Mouse (Mus musculus) cerebellum, adult 2 months (tissue): ENCODE data around the gene Olfr13. TPM values are rescaled to one million over a fixed set of nuclear protein-coding genes. Genes with fewer than 3 reads are reported as not detected.
"Not testable (repeated sequence)": the region's sequence is repeated elsewhere in the genome, so short reads cannot be mapped to it uniquely, and the experiment has no call there.

Experiments
- DNase-seq, 2 experiments: peaks; one replicate each; pipeline ENCODE4 v3.0.0; 2021
- H3K27ac ChIP-seq: fragments of 200-500 bp; 2 replicates; pipeline ENCODE4 v1.5.1; 2012; ENCODE audit warnings: low read length, control low read depth, inconsistent platforms; ENCODE audit not compliant: insufficient read depth
- H3K27me3 ChIP-seq: fragments of 200-500 bp; 2 replicates; pipeline ENCODE4 v1.6.1; 2012; ENCODE audit warnings: inconsistent platforms, mild to moderate bottlenecking, low read length, moderate library complexity; ENCODE audit not compliant: control insufficient read depth, insufficient read depth
- H3K4me1 ChIP-seq: fragments of 200-500 bp; 2 replicates; pipeline ENCODE4 v1.6.1; 2011; ENCODE audit warnings: low read length; ENCODE audit not compliant: control insufficient read depth, insufficient read depth
- H3K4me3 ChIP-seq: fragments of 200-500 bp; replicated peaks from 2 replicates; pipeline ENCODE3; 2011; ENCODE audit warnings: mild to moderate bottlenecking, low read depth, low read length, control low read depth; ENCODE audit not compliant: insufficient read depth
- CTCF ChIP-seq: fragments of 200-500 bp; IDR thresholded peaks from 2 replicates; pipeline ENCODE4 v1.5.1; 2011; ENCODE audit warnings: low read depth, mild to moderate bottlenecking, control low read depth, low read length, moderate library complexity, borderline replicate concordance; ENCODE audit not compliant: insufficient read depth
- POLR2A ChIP-seq: fragments of 200-500 bp; IDR thresholded peaks from 2 replicates; pipeline ENCODE4 v1.6.1; 2011; ENCODE audit warnings: low read length, control low read depth, borderline replicate concordance; ENCODE audit not compliant: insufficient read depth
- WGBS: fragments of 180-500 bp; shearing (Covaris S2); methylation state at CpG from one replicate; pipeline ENCODE4 v1.1.7; 2018; 5-methylcytosine and 5-hydroxymethylcytosine counted together
- polyA plus RNA-seq: library from polyadenylated mRNA; depleted of rRNA; stranded (reverse); fragments of >200 nt; gene quantifications from 2 replicates; pipeline ENCODE4 v1.2.3, GENCODE M21; 2012; rRNA removed

Olfr13 gene
- polyA plus RNA-seq, 1 experiment, result not detected

DNA sequence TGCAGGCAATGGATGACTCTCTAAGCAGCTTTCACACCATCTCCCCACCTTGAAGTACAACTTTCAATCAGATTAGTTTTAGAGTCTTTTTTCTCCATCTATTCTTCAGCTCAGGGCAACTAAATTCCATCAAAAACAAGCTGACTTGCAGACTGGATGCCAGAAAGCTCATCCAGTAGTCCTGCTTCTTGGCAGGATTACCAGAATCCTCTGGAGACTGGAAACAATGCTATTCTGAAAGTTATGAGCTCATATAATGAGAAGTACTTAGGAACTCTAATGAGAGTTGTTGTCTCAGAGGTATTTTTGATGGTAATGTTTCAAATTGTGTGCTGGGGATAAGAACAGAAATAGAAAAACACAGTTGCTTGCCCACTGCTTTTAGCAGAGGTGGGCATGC is 24.8 kb downstream of the Olfr13 start, which contains the start of gene Olfr435:
TSS of gene Olfr435 (plus strand) at position 366 of the 400 bp plus-strand sequence.
- TF ChIP-seq CTCF (no peak), POLR2A (no peak)
- no peaks in the 10 kb centered on the region for H3K4me1 ChIP-seq
- H3K4me3 ChIP-seq, result no peak within 1 kb of the TSS
- H3K27ac ChIP-seq, result no peak within 1 kb of the TSS
- H3K27me3 ChIP-seq, result no peaks in the 10 kb centered on the region
- DNase-seq, result no peak

DNA sequence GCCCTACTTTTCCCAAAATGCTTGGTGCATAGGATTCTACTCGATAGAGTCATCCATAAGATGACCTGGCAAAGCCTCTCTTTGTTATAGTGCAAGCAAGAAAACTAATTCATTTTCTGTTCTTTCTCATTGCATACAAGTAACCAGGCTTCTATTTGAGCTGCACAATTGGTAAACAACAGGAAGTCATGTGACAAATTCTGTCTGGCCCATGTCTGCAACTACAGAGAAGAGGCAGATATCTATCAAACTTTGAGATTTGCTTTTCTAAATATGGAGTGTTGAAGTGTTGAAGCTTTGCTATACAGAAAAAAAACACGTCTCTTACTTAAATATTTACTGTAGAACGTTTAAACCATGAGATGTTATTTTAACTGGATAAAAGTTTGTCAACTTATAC is 26.2 kb downstream of the Olfr13 start:
- Histone ChIP-seq H3K4me3 (no peak overlapping the region), H3K27ac (no peak overlapping the region), H3K27me3 (no peaks in the 10 kb centered on the region), H3K4me1 (no peaks in the 10 kb centered on the region)
- TF ChIP-seq CTCF (no peak), POLR2A (no peak)
- 84% methylated on average over 3 of the region's 3 CpGs for WGBS
- DNase-seq, result no peak

DNA sequence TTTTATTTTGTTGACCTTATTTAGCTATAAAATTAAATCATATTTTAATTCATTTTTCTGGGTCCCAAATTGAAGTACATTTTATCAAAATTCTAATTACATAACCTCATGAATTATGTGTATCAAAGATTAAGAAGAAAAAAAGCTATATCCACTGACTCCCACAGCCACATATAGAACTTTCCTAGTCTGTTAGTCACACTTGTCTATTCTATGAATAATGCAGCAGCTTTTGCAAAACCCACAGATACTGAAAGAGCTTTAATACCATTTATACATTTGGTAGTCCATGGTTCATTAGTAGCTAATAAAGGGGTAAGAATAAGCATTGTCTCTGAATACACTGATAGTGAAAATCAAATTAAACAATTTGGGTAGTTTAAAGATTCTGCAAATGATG is 30.8 kb downstream of the Olfr13 start:
- no peak for DNase-seq
- H3K4me3 ChIP-seq, result no peak overlapping the region
- no peak overlapping the region for H3K27ac ChIP-seq
- H3K27me3 ChIP-seq, result no peaks in the 10 kb centered on the region
- TF ChIP-seq CTCF, result no peak
- no peak for TF ChIP-seq POLR2A
- H3K4me1 ChIP-seq, result no peaks in the 10 kb centered on the region

DNA sequence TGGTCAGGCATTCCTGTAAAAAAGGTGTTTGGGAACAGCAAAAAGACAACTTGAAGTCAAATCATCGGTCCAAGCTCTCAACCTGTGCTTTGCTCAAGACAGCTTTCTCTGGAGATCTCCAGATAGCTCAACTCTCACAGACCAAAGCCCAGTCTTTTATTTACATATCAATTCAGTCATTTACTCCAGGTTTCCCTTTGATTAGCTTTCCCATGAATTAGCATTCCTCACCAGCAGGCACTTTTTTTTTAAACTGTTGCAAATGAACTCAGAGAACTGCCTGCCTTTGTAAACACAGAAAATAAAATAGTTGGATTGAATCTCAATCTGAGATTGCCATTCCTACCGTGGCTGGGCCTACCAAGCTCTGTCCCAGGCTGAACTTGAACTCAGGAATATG is 33.4 kb downstream of the Olfr13 start:
- WGBS, result 46% methylated on average over 2 of the region's 2 CpGs
- no peak for DNase-seq
- Histone ChIP-seq H3K4me3 (no peak overlapping the region), H3K4me1 (no peaks in the 10 kb centered on the region), H3K27ac (no peak overlapping the region), H3K27me3 (no peaks in the 10 kb centered on the region)
- TF ChIP-seq CTCF (no peak), POLR2A (no peak)

GRCm38 (mm10) chr6:43212873-43213272 is 40.9 kb downstream of the Olfr13 start, which contains the start of gene Olfr434:
Olfr434 (plus strand) TSS chr6:43213021.
- H3K4me3 ChIP-seq, H3K27ac ChIP-seq, H3K4me1 ChIP-seq, DNase-seq, H3K27me3 ChIP-seq: not testable (repeated sequence)

Other genes starting within 250 kb of the Olfr13 start
- gene Olfr444, start 223.1 kb upstream of the Olfr13 start, polyA plus RNA-seq, result not detected in 2 replicates
- not detected in 2 replicates for gene Olfr441, start 65.8 kb upstream of the Olfr13 start, polyA plus RNA-seq
- gene Olfr237-ps1, start 25.6 kb upstream of the Olfr13 start, polyA plus RNA-seq, result not detected in 2 replicates
- not detected in 2 replicates for gene Olfr437, start 8.9 kb upstream of the Olfr13 start, polyA plus RNA-seq
- not detected in 2 replicates for gene Olfr435, start 25.0 kb downstream of the Olfr13 start, polyA plus RNA-seq
- gene Olfr434, start 40.9 kb downstream of the Olfr13 start, polyA plus RNA-seq, result not detected in 2 replicates
- gene Olfr47, start 59.4 kb downstream of the Olfr13 start, polyA plus RNA-seq, result not detected in 2 replicates
- gene Arhgef5, start 93.4 kb downstream of the Olfr13 start, polyA plus RNA-seq, result 2.4 and 2.9 TPM in 2 replicates
- gene Nobox, start 137.4 kb downstream of the Olfr13 start, polyA plus RNA-seq, result 0.10 TPM in 1 of 2 replicates, not detected in the other